Mouse (Mus musculus): Measurements from ENCODE around the gene Gdf11. TPM values are rescaled to one million over a fixed set of nuclear protein-coding genes. Genes with fewer than 3 reads are reported as not detected.

Gene Gdf11
- polyA plus RNA-seq, 1 experiment from 2014 or later: 11.7 TPM

DNA sequence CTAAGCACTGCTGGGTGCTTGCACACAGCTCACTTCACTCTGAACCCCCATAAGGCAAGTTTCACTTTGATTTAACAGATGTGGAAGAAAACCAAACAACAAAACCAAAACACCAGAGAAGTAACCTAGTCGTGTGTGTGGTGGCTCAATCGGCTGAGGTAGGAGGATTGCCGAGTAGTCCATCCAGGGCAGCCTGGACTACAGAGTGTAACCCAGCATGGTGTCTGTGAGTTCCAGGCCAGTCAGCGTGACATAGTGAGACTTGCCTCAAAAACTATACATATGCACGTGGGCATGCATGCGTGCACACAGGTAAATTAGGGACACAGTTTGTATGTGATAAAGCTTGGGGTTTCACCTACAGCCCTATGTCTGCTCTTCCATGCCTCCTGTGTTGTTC, 25.9 kb upstream of the Gdf11 start:
- no peaks in the 10 kb centered on the region for H3K27me3 ChIP-seq
- H3K9ac ChIP-seq (replicated peaks): no peak overlapping the region
- WGBS: 88% methylated on average over 6 of the region's 6 CpGs
- no peaks in the 10 kb centered on the region for H3K9me3 ChIP-seq
- H3K4me1 ChIP-seq (replicated peaks): peaks cover 33% of the 10 kb centered on the region
- peaks cover 14% of the 10 kb centered on the region for H3K36me3 ChIP-seq
- H3K4me2 ChIP-seq (replicated peaks): no peak overlapping the region
- H3K4me3 ChIP-seq (replicated peaks): no peak overlapping the region
- ATAC-seq: no peak
- H3K27ac ChIP-seq: no peak overlapping the region

DNA sequence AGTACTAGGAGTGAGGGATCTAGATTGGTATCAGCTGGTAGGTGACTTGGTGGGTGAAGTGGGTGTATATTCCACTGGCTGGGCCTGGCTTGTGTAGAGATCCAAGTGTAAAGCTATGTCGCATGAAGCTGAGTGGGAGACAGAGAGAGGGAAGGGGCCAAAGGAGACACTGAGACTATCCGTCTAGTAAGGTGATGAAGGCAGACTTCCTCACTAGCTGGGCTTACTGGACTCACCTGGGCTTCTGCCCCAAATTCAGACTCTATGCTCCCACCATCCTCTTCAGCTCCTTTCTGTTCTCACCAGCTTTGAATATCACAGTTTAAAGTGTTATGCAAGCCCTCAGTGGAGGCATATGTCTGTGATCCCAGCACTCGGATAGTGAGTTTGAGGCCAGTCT, 25.1 kb upstream of the Gdf11 start:
- Histone ChIP-seq H3K4me2 (replicated peaks) (no peak overlapping the region), H3K36me3 (peaks cover 14% of the 10 kb centered on the region), H3K4me1 (replicated peaks) (peaks cover 25% of the 10 kb centered on the region), H3K27ac (no peak overlapping the region), H3K4me3 (replicated peaks) (no peak overlapping the region), H3K27me3 (no peaks in the 10 kb centered on the region; the same call in 1 of the 2 replicates), H3K9me3 (no peaks in the 10 kb centered on the region), H3K9ac (replicated peaks) (no peak overlapping the region)
- WGBS: 94% methylated on average over 3 of the region's 3 CpGs
- ATAC-seq: no peak

DNA sequence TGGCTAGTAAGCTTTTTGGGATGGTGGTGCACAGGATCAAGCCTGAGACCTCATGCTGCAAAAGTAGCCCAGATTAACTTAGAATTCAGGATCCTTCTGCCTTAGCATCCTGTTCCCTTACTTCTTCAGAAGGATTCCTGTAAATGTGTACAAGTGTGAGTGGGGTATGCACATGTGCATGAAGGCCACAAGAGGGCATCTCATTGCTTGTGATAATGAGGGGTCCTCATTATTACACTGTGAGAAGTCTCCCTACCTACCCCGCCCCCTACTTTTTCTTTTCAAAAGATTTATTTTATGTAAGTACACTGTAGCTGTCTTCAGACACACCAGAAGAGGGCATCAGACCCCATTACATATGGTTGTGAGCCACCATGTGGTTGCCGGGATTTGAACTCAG, 24.0 kb upstream of the Gdf11 start:
- Histone ChIP-seq H3K4me3 (replicated peaks) (no peak overlapping the region), H3K27me3 (no peaks in the 10 kb centered on the region; the same call in 1 of the 2 replicates), H3K27ac (no peak overlapping the region), H3K4me2 (replicated peaks) (no peak overlapping the region), H3K9me3 (no peaks in the 10 kb centered on the region), H3K9ac (replicated peaks) (no peak overlapping the region), H3K4me1 (replicated peaks) (peaks cover 32% of the 10 kb centered on the region), H3K36me3 (peaks cover 14% of the 10 kb centered on the region)
- 88% methylated on average over 2 of the region's 2 CpGs for WGBS
- ATAC-seq: no peak

DNA sequence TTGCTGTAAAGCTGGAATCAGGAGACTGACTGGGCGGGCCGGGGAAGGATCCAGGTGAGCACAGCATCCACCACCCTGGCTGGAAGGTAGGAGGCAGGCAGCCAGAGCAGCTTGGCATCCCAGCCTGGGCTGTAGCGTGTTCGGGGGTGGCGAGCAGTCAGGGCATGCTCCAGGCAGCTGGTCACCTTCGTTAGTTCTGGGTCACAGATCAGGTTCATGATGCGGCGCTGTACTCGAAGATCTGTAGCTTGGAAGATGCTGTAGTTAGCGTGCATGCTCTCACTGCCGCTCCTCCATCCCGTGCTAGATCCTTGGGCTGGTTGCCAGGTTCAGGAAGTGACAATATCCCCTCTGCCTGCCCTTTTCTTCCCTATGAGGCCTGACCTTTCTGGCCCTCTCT, 22.2 kb upstream of the Gdf11 start:
- Histone ChIP-seq H3K27ac (no peak overlapping the region), H3K9me3 (no peaks in the 10 kb centered on the region), H3K4me3 (replicated peaks) (no peak overlapping the region), H3K4me1 (replicated peaks) (peaks cover 26% of the 10 kb centered on the region), H3K36me3 (peaks cover 14% of the 10 kb centered on the region), H3K27me3 (peaks cover 6% of the 10 kb centered on the region; the same call in 1 of the 2 replicates), H3K9ac (replicated peaks) (no peak overlapping the region), H3K4me2 (replicated peaks) (no peak overlapping the region)
- ATAC-seq: peak; percentile 5; the same call in 1 of the 2 replicates
- WGBS: 81% methylated on average over 12 of the region's 12 CpGs

DNA sequence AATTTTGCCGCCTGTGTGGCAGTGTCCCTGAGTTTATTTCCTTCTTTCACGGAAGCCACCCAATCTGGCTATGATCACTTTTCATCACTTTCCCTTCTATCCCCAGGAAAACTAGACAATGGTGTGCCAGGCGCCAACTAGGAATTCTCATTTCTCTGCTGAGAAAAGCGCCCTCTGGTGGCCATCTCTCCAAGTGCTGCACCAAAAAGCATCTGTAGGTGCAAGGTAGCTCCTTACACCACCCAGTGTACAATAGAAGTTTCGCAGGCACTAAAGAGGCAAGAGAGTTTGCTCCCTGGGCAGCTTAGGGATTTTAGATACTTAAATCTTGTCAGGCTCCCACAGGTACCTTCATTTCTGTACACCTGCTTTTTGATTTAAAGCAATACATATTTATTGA, 21.7 kb upstream of the Gdf11 start:
- H3K27ac ChIP-seq: peak overlapping the region; percentile 25; the same call in 1 of the 2 replicates
- no peak overlapping the region for H3K4me2 ChIP-seq (replicated peaks)
- no peak overlapping the region for H3K9ac ChIP-seq (replicated peaks)
- H3K27me3 ChIP-seq: peaks cover 9% of the 10 kb centered on the region
- H3K9me3 ChIP-seq: no peaks in the 10 kb centered on the region
- H3K4me3 ChIP-seq (replicated peaks): no peak overlapping the region
- H3K4me1 ChIP-seq (replicated peaks): peaks cover 21% of the 10 kb centered on the region
- H3K36me3 ChIP-seq: peaks cover 11% of the 10 kb centered on the region
- 9% methylated on average over 5 of the region's 5 CpGs for WGBS
- ATAC-seq: peak; percentile 9; the same call in 1 of the 2 replicates

DNA sequence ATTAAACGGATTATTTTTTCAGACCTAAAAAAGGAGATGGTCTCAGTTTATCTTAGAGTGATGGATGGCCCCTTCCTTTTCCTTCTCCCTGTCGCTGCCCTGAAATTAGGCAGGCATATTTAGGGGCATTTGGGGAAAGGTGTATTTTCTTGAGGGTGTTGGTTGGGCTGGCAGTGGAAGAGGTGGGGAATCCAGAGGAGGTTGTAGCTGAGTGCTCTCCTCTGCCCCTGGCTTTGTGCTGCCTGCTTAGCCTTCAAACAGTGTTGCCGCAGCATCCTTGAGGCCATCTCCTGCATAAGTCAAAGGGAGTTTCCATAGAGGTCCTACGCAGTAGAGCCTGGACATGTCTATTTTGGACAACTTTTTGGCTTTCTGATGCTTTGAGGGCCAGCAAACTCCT, 21.3 kb upstream of the Gdf11 start:
- WGBS: 84% methylated on average over 4 of the region's 4 CpGs
- H3K4me1 ChIP-seq (replicated peaks): peaks cover 19% of the 10 kb centered on the region
- H3K9ac ChIP-seq (replicated peaks): no peak overlapping the region
- H3K9me3 ChIP-seq: no peaks in the 10 kb centered on the region
- H3K4me2 ChIP-seq (replicated peaks): no peak overlapping the region
- peak overlapping the region; percentile 25; the same call in 1 of the 2 replicates for H3K27ac ChIP-seq
- H3K4me3 ChIP-seq (replicated peaks): no peak overlapping the region
- no peak for ATAC-seq
- peaks cover 7% of the 10 kb centered on the region for H3K36me3 ChIP-seq
- peaks cover 13% of the 10 kb centered on the region for H3K27me3 ChIP-seq

DNA sequence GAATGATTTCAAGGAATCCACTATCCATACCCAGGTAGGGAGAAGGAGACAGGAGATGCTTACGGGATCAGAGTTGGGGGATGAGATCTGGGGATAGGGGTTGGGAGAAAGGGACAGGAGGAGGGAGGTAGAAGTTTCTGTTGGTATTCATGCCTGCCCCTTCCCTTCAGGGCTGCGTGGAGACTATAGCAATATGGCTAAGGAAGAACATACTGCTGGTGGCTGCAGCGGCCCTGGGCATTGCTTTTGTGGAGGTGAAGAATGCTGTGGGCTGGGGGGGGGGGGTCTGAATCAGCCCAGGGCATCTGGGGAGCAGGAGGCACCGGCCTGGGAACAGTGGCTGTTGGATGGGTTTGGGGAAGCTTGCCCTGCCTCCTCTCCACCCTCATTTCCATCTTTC, 20.8 kb upstream of the Gdf11 start:
- Histone ChIP-seq H3K9ac (replicated peaks) (no peak overlapping the region), H3K36me3 (peaks cover 1% of the 10 kb centered on the region; the same call in 1 of the 2 replicates), H3K4me3 (replicated peaks) (no peak overlapping the region), H3K4me2 (replicated peaks) (no peak overlapping the region), H3K27ac (no peak overlapping the region), H3K9me3 (no peaks in the 10 kb centered on the region), H3K27me3 (peaks cover 15% of the 10 kb centered on the region), H3K4me1 (replicated peaks) (peaks cover 19% of the 10 kb centered on the region)
- no peak for ATAC-seq
- WGBS: 89% methylated on average over 4 of the region's 4 CpGs

DNA sequence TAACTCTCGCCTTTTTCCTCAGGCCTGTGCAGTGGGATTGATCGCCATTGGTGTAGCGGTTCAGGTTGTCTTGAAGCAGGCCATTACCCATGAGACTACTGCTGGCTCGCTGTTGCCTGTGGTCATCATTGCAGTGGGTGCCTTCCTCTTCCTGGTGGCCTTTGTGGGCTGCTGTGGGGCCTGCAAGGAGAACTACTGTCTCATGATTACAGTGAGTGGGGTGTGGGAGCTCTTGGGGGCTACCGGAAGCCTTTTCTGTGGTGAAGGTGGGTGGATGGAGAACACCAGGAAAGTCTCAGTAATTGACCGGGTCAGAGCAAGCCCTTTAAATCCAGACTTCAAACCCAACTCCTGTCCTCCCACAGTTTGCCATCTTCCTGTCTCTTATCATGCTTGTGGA, 19.9 kb upstream of the Gdf11 start:
- no peak for ATAC-seq
- Histone ChIP-seq H3K9me3 (no peaks in the 10 kb centered on the region), H3K36me3 (no peaks in the 10 kb centered on the region), H3K4me2 (replicated peaks) (peak overlapping the region; percentile 86), H3K4me3 (replicated peaks) (no peak overlapping the region), H3K27ac (no peak overlapping the region), H3K27me3 (peaks cover 15% of the 10 kb centered on the region), H3K9ac (replicated peaks) (no peak overlapping the region), H3K4me1 (replicated peaks) (peaks cover 19% of the 10 kb centered on the region)
- 95% methylated on average over 6 of the region's 6 CpGs for WGBS

DNA sequence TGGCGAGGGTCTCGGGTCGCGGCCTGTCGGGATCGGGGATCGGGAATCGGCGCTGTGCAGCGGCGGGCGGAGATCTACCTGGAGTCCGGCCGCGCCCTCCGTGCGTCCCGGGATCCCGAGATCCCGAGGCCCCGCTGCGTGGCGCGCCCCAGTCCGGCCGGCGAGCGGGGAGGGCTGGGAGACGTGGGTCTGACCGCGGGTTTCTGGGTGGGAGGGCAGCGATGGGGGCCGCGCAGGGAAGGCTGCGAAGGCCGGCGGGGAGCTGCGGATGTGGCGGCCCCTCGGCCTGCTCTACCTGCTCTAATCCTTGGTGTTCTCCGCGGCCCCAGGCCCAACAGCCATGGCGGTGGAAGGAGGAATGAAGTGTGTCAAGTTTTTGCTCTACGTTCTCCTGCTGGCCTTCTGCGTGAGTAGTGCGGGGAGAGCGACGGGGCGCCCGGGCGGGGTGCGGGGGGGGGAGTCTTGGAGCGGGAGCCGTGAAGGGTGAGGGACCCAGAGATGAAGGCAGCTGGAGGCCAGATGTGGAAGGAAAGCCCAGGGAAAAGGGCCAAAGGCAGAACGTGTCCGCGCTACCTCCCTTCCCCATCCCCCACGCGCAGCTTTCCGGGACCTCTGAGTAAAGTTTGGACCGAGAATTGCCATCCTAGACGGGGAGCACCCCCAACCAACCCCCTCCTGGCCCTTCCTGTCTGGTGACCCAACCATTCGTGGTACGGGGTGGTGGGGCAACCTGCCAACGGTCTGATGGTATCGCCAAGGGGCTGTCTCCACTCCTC, 18.7 kb upstream of the Gdf11 start:
- Histone ChIP-seq H3K36me3 (no peaks in the 10 kb centered on the region), H3K9me3 (no peaks in the 10 kb centered on the region), H3K27me3 (peaks cover 15% of the 10 kb centered on the region), H3K4me1 (replicated peaks) (peaks cover 19% of the 10 kb centered on the region), H3K4me3 (replicated peaks) (peak overlapping the region; percentile 76), H3K9ac (replicated peaks) (peak overlapping the region; percentile 85), H3K4me2 (replicated peaks) (peak overlapping the region; percentile 86), H3K27ac (peak overlapping the region; percentile 21; the same call in 1 of the 2 replicates)
- ATAC-seq: peak; percentile 31
- 2% methylated on average over 53 of the region's 66 CpGs for WGBS

DNA sequence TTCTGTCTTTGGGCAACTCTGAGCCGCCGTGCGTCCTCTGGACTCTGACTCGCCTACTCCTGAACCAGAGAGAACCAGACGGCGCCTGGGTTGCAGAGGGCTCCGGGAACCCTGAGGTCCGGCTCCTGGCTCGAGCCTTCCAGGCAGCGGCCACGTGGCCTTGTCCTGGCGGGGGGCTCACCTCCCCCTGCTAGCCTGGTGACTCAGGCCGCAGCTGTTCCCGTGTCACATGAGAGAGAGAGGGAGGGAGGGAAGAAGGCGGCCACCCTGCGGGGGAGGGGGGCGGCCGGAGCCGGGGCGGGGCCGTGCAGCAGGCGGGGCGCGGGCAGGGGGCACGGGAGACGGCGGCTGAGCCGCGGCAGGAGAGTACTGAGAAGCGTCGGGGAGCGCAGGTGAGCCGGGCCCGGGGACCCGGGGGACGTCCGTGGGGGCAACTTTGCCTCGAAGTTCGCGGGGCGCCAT, 18.1 kb upstream of the Gdf11 start:
- H3K9me3 ChIP-seq: no peaks in the 10 kb centered on the region
- peak overlapping the region; percentile 85 for H3K9ac ChIP-seq (replicated peaks)
- H3K27ac ChIP-seq: peak overlapping the region; percentile 21; the same call in 1 of the 2 replicates
- peaks cover 15% of the 10 kb centered on the region for H3K27me3 ChIP-seq
- peak; percentile 69 for ATAC-seq
- peak overlapping the region; percentile 76 for H3K4me3 ChIP-seq (replicated peaks)
- peaks cover 19% of the 10 kb centered on the region for H3K4me1 ChIP-seq (replicated peaks)
- peak overlapping the region; percentile 86 for H3K4me2 ChIP-seq (replicated peaks)
- WGBS: 1% methylated on average over 39 of the region's 41 CpGs
- no peaks in the 10 kb centered on the region for H3K36me3 ChIP-seq

DNA sequence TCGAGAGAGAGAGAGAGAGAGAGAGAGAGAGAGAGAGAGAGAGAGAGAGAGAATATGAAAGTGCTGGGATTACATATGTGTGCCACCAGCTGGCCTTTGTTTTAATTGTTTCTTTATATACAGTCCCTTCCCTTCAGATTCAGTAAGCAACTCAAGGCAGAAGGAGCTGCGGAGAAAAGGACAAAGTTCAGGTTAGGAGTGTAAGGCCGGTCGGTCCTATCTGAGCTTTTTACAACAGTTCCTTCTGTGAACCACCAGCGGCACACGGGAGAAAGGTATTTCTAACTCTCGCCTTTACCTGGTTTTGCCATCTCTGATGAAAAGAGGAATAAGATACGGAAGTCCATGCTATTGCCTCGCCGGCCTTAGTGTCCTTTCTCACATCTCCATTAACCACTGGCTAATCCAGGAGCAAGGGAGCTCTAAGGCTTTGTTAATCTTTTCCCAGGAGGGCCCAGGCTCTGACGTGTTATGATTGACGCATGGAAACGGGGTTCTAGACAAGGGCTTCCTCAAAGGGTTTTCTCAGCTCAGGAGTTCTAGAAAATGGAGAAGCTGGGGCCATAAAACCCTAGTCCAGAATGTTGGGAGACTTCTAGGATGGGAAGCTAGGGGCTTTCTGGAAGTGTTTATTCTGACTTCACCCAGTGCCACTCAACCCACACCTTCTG, 17.4 kb upstream of the Gdf11 start:
- H3K36me3 ChIP-seq: no peaks in the 10 kb centered on the region
- H3K4me3 ChIP-seq (replicated peaks): peak overlapping the region; percentile 76
- peak overlapping the region; percentile 85; the same call in 1 of the 2 replicates for H3K9ac ChIP-seq (replicated peaks)
- no peak overlapping the region for H3K27ac ChIP-seq
- peaks cover 19% of the 10 kb centered on the region for H3K4me1 ChIP-seq (replicated peaks)
- peaks cover 15% of the 10 kb centered on the region for H3K27me3 ChIP-seq
- no peak for ATAC-seq
- peak overlapping the region; percentile 86 for H3K4me2 ChIP-seq (replicated peaks)
- H3K9me3 ChIP-seq: no peaks in the 10 kb centered on the region
- 54% methylated on average over 13 of the region's 13 CpGs for WGBS

DNA sequence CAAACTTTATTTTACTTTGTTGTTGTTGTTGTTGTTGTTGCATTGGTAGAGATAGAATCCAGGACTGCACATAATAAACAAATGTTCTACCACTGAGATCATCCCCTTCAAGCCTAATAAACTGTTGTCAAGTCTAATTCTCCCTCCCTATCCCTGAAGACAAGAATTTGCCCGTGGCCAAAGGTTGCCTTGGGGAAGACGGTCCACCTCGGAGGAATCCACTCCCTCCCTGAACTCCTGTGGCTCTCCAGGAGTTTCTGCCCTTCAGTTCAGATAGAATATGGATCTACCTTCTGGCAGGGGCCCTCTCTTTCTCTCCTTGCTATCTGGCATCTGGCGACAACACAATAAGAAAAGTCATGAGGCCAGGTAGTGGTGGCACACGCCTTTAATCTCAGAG, 13.3 kb upstream of the Gdf11 start:
- Histone ChIP-seq H3K9me3 (no peaks in the 10 kb centered on the region), H3K36me3 (no peaks in the 10 kb centered on the region), H3K9ac (replicated peaks) (no peak overlapping the region), H3K27me3 (peaks cover 15% of the 10 kb centered on the region; the same call in 1 of the 2 replicates), H3K4me3 (replicated peaks) (no peak overlapping the region), H3K4me1 (replicated peaks) (peaks cover 7% of the 10 kb centered on the region; the same call in 1 of the 2 replicates), H3K27ac (no peak overlapping the region), H3K4me2 (replicated peaks) (no peak overlapping the region)
- ATAC-seq: no peak
- WGBS: 78% methylated on average over 5 of the region's 5 CpGs

Data from midbrain, embryonic 13.5 days (tissue).